Mouse (Mus musculus): ENCODE results near the gene Nrd1.

GRCm38 (mm10) chr4:109057640-109058039 lies 57.2 kb downstream of the Nrd1 start:
- TF ChIP-seq CTCF (IDR thresholded peaks at IDR 0.05; ENCODE audit: borderline replicate concordance, insufficient read depth, low read depth, low read length) (no peak), POLR2A (IDR thresholded peaks at IDR 0.05; ENCODE audit: borderline replicate concordance, insufficient read depth, low read length) (no peak)
